Mouse (Mus musculus) olfactory bulb, adult 2 months (tissue): Measurements from ENCODE around the gene Iqch. TPM values are rescaled to one million over a fixed set of nuclear protein-coding genes. Genes with fewer than 3 reads are reported as not detected.
"Not testable (repeated sequence)": the region's sequence is repeated elsewhere in the genome, so short reads cannot be mapped to it uniquely, and the experiment has no call there.

Experiments
- H3K27ac ChIP-seq: fragments of 200-500 bp; 2 replicates; pipeline ENCODE4 v1.5.1; 2012; ENCODE audit warnings: low read depth, low read length; ENCODE audit not compliant: insufficient read depth
- H3K4me1 ChIP-seq: fragments of 200-500 bp; 2 replicates; pipeline ENCODE4 v1.6.1; 2012; ENCODE audit warnings: low read length; ENCODE audit not compliant: control insufficient read depth, insufficient read depth
- H3K4me3 ChIP-seq: fragments of 200-500 bp; 2 replicates; pipeline ENCODE4 v1.5.1; 2012; ENCODE audit warnings: mild to moderate bottlenecking, low read depth, low read length, moderate library complexity; ENCODE audit not compliant: insufficient read depth
- CTCF ChIP-seq: fragments of 200-500 bp; IDR thresholded peaks from 2 replicates; pipeline ENCODE4 v1.5.1; 2012; ENCODE audit warnings: low read depth, mild to moderate bottlenecking, low read length, moderate library complexity; ENCODE audit not compliant: insufficient read depth
- POLR2A ChIP-seq: fragments of 200-500 bp; IDR thresholded peaks from 2 replicates; pipeline ENCODE4 v1.6.1; 2012; ENCODE audit warnings: mild to moderate bottlenecking, low read depth, low read length, moderate library complexity; ENCODE audit not compliant: insufficient read depth
- WGBS: fragments of 180-500 bp; shearing (Covaris S2); methylation state at CpG from one replicate; pipeline ENCODE4 v1.1.7; 2018; 5-methylcytosine and 5-hydroxymethylcytosine counted together
- polyA plus RNA-seq: library from polyadenylated mRNA; stranded (reverse); fragments of >200 nt; gene quantifications from 2 replicates; pipeline ENCODE4 v1.2.4, GENCODE M21; 2012; ENCODE audit warnings: low replicate concordance; ENCODE audit not compliant: missing spikeins, insufficient read depth, insufficient read length

Iqch gene
- polyA plus RNA-seq, 1 experiment = not detected

DNA sequence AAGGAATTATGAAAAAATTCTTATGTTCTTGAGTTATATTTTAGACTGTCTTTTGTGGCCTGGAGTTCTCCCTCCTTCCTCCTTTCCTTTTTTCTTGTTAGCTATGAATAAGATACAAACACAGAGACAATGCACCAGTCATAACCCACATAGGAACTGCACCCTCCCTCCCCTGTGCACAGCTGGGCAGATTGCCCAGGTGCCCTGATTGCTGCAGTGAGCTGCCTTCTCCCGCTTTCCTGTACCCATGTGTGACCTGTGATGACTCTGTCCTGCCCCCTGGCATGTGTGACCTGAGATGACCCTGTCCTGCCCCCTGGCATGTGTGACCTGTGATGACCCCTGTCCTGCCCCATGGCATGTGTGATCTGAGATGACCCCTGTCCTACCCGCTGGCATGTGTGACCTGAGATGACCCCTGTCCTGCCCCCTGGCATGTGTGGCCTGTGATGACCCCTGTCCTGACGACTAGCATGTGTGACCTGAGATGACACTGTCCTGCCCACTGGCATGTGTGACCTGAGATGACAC is 46.8 kb downstream of the Iqch start:
- TF ChIP-seq CTCF (no peak), POLR2A (no peak)
- WGBS = 71% methylated on average over 3 of the region's 3 CpGs
- Histone ChIP-seq H3K4me1 (peaks cover 11% of the 10 kb centered on the region), H3K4me3 (no peak overlapping the region), H3K27ac (no peak overlapping the region; the same call in 1 of the 2 replicates)

GRCm38 (mm10) chr9:63553628-63554027 is 48.7 kb downstream of the Iqch start:
- TF ChIP-seq CTCF (no peak), POLR2A (no peak)
- no peak overlapping the region for H3K4me3 ChIP-seq
- 48% methylated on average over 3 of the region's 3 CpGs for WGBS

DNA sequence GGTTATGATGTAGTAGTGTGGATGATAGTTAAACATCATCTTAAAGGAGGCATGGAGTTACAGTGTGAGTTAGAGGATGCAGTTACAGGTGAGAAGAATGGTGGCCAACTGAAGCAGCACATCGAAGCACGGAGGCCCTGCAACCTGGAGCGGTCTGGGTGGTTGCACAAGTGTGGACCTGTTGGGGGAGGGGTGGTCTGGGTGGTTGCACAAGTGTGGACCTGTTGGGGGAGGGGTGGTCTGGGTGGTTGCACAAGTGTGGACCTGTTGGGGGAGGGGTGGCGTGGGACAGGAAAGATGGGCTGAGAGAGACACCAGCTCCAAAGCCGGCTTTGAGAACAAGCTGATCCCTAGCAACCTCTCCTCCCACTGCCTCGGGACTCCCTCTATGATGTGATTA is 51.6 kb downstream of the Iqch start:
- WGBS = 93% methylated on average over 6 of the region's 6 CpGs
- not testable (repeated sequence) for H3K4me1 ChIP-seq, H3K27ac ChIP-seq, H3K4me3 ChIP-seq

More at GRCm38 (mm10) chr9:63553628-63554027, 48.7 kb downstream of the Iqch start:
- H3K27ac ChIP-seq = no peak overlapping the region
- peaks cover 11% of the 10 kb centered on the region for H3K4me1 ChIP-seq

DNA sequence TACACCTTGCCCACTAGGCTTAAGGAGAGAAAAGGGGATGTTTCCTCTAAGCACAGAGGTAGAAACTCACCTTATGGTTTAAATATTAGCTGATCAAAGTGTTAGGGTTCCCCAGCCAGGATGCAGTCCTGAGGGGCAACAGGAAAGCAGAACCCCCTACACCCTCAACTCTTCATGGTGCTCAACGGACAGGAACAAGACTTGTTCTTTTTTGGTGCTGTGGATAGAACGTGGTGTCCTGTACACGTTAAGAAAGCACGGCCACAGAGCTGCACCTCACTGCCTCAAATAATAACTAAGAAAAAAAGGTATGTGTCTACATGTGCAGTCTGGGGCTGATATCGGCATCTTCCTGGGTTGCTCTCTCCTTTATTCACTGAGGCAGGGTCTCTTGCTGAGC is 53.3 kb downstream of the Iqch start:
- no peaks in the 10 kb centered on the region for H3K4me1 ChIP-seq
- no peak for TF ChIP-seq POLR2A
- no peak for TF ChIP-seq CTCF
- no peak overlapping the region for H3K4me3 ChIP-seq
- 96% methylated on average over 5 of the region's 5 CpGs for WGBS
- no peak overlapping the region for H3K27ac ChIP-seq

GRCm38 (mm10) chr9:63541926-63542325 is 60.4 kb downstream of the Iqch start:
- H3K4me3 ChIP-seq = no peak overlapping the region
- TF ChIP-seq POLR2A (no peak), CTCF (no peak)
- 85% methylated on average over 7 of the region's 7 CpGs for WGBS

GRCm38 (mm10) chr9:63541301-63541700 is 61.0 kb downstream of the Iqch start:
- Histone ChIP-seq H3K4me1 (no peaks in the 10 kb centered on the region), H3K4me3 (no peak overlapping the region), H3K27ac (no peak overlapping the region)
- no peak for TF ChIP-seq CTCF
- TF ChIP-seq POLR2A = no peak
- WGBS = 89% methylated on average over 7 of the region's 7 CpGs

More at GRCm38 (mm10) chr9:63541926-63542325, 60.4 kb downstream of the Iqch start:
- H3K4me1 ChIP-seq = no peaks in the 10 kb centered on the region
- no peak overlapping the region for H3K27ac ChIP-seq

DNA sequence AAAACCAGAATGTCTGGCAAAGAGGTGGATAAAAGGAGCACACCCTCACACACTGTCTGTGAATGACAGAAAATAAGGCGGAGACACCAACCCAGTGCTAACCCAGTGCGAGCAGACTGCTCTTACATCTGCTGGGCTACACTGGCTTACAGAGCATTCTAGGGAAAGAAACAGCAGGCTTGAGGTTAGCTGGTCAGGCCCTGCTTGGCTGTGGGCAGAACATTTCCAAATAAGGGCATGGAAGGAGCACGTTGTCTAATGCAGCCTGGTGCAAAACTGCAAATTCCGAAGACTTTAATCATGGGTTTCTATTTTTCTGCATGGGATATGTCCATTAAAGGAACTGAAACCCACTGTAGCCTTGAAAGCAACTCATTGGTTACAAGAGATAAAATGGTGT is 64.8 kb downstream of the Iqch start:
- Histone ChIP-seq H3K4me1 (peaks cover 6% of the 10 kb centered on the region; the same call in 1 of the 2 replicates), H3K27ac (no peak overlapping the region), H3K4me3 (no peak overlapping the region)
- TF ChIP-seq CTCF = no peak
- no peak for TF ChIP-seq POLR2A
- 87% methylated on average over 4 of the region's 4 CpGs for WGBS

DNA sequence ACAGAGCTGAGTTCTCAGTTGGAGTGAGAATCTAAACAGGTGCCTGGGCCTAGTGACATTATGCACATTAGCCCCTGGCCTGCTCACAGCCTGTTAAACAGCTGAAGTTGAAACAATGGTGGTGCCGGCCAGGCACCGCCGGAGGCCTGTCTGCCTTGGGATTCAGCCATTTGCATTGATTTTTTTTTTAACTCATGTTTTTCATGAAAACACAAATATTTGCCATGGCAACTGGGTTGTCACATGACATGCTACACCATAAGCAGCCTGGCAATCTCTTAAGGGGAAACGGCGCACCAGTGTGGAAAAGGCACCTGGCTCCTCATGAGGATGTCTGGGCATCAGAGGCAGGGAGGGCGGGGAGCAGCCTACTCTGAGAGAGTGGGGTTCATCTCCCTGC is 67.3 kb downstream of the Iqch start:
- Histone ChIP-seq H3K4me3 (no peak overlapping the region), H3K27ac (no peak overlapping the region), H3K4me1 (peaks cover 6% of the 10 kb centered on the region; the same call in 1 of the 2 replicates)
- WGBS = 76% methylated on average over 6 of the region's 6 CpGs
- no peak for TF ChIP-seq CTCF
- TF ChIP-seq POLR2A = no peak

DNA sequence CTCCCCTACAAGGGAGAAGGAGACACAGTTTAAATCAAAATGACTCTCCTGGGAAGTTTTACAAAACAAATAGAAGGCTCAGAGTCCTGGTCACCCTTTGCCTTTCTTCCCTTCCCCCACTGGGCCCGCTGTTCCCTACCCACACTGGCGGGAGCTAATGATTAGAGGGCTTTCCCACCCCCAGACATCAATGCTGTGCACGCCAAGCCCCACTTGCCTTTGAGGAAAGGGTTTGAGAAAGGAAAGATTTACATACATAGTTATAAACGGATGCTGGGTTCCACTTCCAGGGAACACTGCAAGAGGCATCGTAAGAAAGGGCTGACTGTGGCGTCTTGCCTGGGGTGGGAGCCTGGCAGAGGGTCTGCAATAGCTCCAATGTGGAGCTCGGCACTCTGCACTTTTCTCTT is 67.9 kb downstream of the Iqch start:
- H3K4me1 ChIP-seq = peaks cover 6% of the 10 kb centered on the region; the same call in 1 of the 2 replicates
- no peak overlapping the region for H3K4me3 ChIP-seq
- TF ChIP-seq CTCF = no peak
- TF ChIP-seq POLR2A = no peak
- H3K27ac ChIP-seq = no peak overlapping the region
- 63% methylated on average over 7 of the region's 7 CpGs for WGBS
